ENCODE assay signal across 17 mouse cellular contexts in genomic region chr12:103313274-103313673, GRCm38 (mm10). TPM values are rescaled to one million over a fixed set of nuclear protein-coding genes. Genes with fewer than 3 reads are reported as not detected.
A peak's percentile ranks its signal among the peaks of the same experiment; 100 is the strongest.
DNase-seq lines count a peak whose midpoint lies in the region; ATAC-seq and TF ChIP-seq lines count a peak whose summit lies in the region.
"Had no signal": no experiment of that assay in that cellular context is flagged by ENCODE, and none has a peak within 500 bp of the region (broad histone marks: within the 10 kb centered on the region; RNA-seq: fewer than 3 reads in every experiment).

No protein-coding gene starts in this region.

- H3K9me3 ChIP-seq in hindbrain, embryonic 14.5 days (ENCODE audit: control insufficient read depth, low read length) = no peaks in the 10 kb centered on the region
- H3K9me3 ChIP-seq in midbrain, embryonic 15.5 days = no peaks in the 10 kb centered on the region
- H3K9me3 ChIP-seq in intestine, postnatal 0 days (ENCODE audit: control insufficient read depth) = no peaks in the 10 kb centered on the region
- H3K9me3 ChIP-seq: limb, embryonic 13.5 days; liver, embryonic 15.5 days had no signal

- 42% methylated on average over 6 of the region's 6 CpGs for WGBS in hindbrain, embryonic 14.5 days
- 40% methylated on average over 6 of the region's 6 CpGs for WGBS in midbrain, embryonic 15.5 days
- 91% methylated on average over 6 of the region's 6 CpGs for WGBS in intestine, postnatal 0 days

- peaks cover 2% of the 10 kb centered on the region for H3K4me1 ChIP-seq in testis, adult 2 months (ENCODE audit: control insufficient read depth, insufficient read depth, low read length)
- peaks cover 32% of the 10 kb centered on the region for H3K4me1 ChIP-seq in hindbrain, embryonic 14.5 days (replicated peaks; ENCODE audit: control insufficient read depth, insufficient read depth, low read length)
- peaks cover 44% of the 10 kb centered on the region for H3K4me1 ChIP-seq in midbrain, embryonic 15.5 days
- H3K4me1 ChIP-seq in intestine, postnatal 0 days (replicated peaks; ENCODE audit: control insufficient read depth, insufficient read depth, low read length) = no peaks in the 10 kb centered on the region

- no peak for DNase-seq in testis, postnatal 10 days (ENCODE audit: low spot score)
- DNase-seq in hindbrain, embryonic 14.5 days (ENCODE audit: low spot score) = no peak
- DNase-seq in thymus, postnatal 4 days = no peak
- DNase-seq in spleen, postnatal 4 days (ENCODE audit: low spot score in 2 of 2) = no peak
- DNase-seq in thymus, postnatal 25 days = no peak
- DNase-seq: adrenal gland, postnatal 25 days; thymus, adult 18-20 months had no signal

- peak overlapping the region; percentile 87 for H3K4me3 ChIP-seq in testis, adult 2 months (ENCODE audit: control insufficient read depth, low read depth, low read length)
- no peak overlapping the region for H3K4me3 ChIP-seq in hindbrain, embryonic 14.5 days (replicated peaks; ENCODE audit: low read length)
- H3K4me3 ChIP-seq in midbrain, embryonic 15.5 days = no peak overlapping the region
- no peak overlapping the region for H3K4me3 ChIP-seq in intestine, postnatal 0 days (ENCODE audit: low read depth, low read length)
- H3K4me3 ChIP-seq: gastrocnemius, adult 2 months; heart, adult 2 months; limb, embryonic 13.5 days; liver, embryonic 15.5 days had no signal

- no peak for ATAC-seq in hindbrain, embryonic 14.5 days (ENCODE audit: low FRiP score)
- ATAC-seq in midbrain, embryonic 15.5 days (replicated peaks) = peak; percentile 2; the same call in 1 of the 2 replicates
- no peak for ATAC-seq in intestine, postnatal 0 days
- ATAC-seq: inflammation-experienced regulatory T-cells, adult 6 months had no signal

- no peak overlapping the region for H3K9ac ChIP-seq in hindbrain, embryonic 14.5 days
- H3K9ac ChIP-seq in midbrain, embryonic 15.5 days = no peak overlapping the region
- no peak overlapping the region for H3K9ac ChIP-seq in intestine, postnatal 0 days (ENCODE audit: low read depth, low read length)
- H3K9ac ChIP-seq: limb, embryonic 13.5 days; liver, embryonic 15.5 days had no signal

- no peak for TF ChIP-seq CTCF in testis, adult 2 months (IDR thresholded peaks at IDR 0.05; ENCODE audit: control insufficient read depth, insufficient read depth, insufficient replicate concordance, low read depth, low read length)
- TF ChIP-seq CTCF in intestine, postnatal 0 days (IDR thresholded peaks at IDR 0.05; ENCODE audit: low read depth) = no peak

- peak overlapping the region; percentile 56 for H3K4me2 ChIP-seq in hindbrain, embryonic 14.5 days (replicated peaks)
- peak overlapping the region; percentile 56 for H3K4me2 ChIP-seq in midbrain, embryonic 15.5 days
- H3K4me2 ChIP-seq in intestine, postnatal 0 days (replicated peaks; ENCODE audit: low read depth) = no peak overlapping the region
- H3K4me2 ChIP-seq: limb, embryonic 13.5 days; liver, embryonic 15.5 days had no signal

- no peaks in the 10 kb centered on the region for H3K27me3 ChIP-seq in testis, adult 2 months (ENCODE audit: control insufficient read depth, insufficient read depth, low read length)
- H3K27me3 ChIP-seq in hindbrain, embryonic 14.5 days (ENCODE audit: control insufficient read depth, insufficient read depth, low read length) = peaks cover 9% of the 10 kb centered on the region; the same call in 1 of the 2 replicates
- peaks cover 7% of the 10 kb centered on the region; the same call in 1 of the 2 replicates for H3K27me3 ChIP-seq in midbrain, embryonic 15.5 days (replicated peaks)
- peaks cover 4% of the 10 kb centered on the region; the same call in 1 of the 2 replicates for H3K27me3 ChIP-seq in intestine, postnatal 0 days (replicated peaks; ENCODE audit: control insufficient read depth, insufficient read depth, low read length)

- TF ChIP-seq POLR2A in testis, adult 2 months (IDR thresholded peaks at IDR 0.05; ENCODE audit: control insufficient read depth, low read depth, low read length) = no peak

- peak overlapping the region; percentile 63; the same call in 1 of the 2 replicates for H3K27ac ChIP-seq in testis, adult 2 months (ENCODE audit: control insufficient read depth, insufficient read depth, low read depth, low read length)
- H3K27ac ChIP-seq in hindbrain, embryonic 14.5 days = peak overlapping the region; percentile 70
- H3K27ac ChIP-seq in midbrain, embryonic 15.5 days = peak overlapping the region; percentile 76
- H3K27ac ChIP-seq in intestine, postnatal 0 days (ENCODE audit: low read depth, low read length) = no peak overlapping the region
- H3K27ac ChIP-seq: gastrocnemius, adult 2 months; heart, adult 2 months; limb, embryonic 13.5 days; liver, embryonic 15.5 days had no signal

- peaks cover 1% of the 10 kb centered on the region; the same call in 1 of the 2 replicates for H3K36me3 ChIP-seq in testis, adult 2 months (ENCODE audit: control insufficient read depth, insufficient read depth, low read length)
- no peaks in the 10 kb centered on the region for H3K36me3 ChIP-seq in hindbrain, embryonic 14.5 days (replicated peaks; ENCODE audit: control insufficient read depth, insufficient read depth)
- H3K36me3 ChIP-seq in midbrain, embryonic 15.5 days (replicated peaks) = no peaks in the 10 kb centered on the region
- H3K36me3 ChIP-seq in intestine, postnatal 0 days (ENCODE audit: control insufficient read depth, insufficient read depth) = no peaks in the 10 kb centered on the region
- H3K36me3 ChIP-seq: limb, embryonic 13.5 days; liver, embryonic 15.5 days had no signal

RNA-seq across cellular contexts. Expression of gene Fam181a, which starts 2.5 kb away (rescaled TPM):
- polyA plus RNA-seq in testis, adult 2 months (2012; rRNA removed) = 98.9 and 105 TPM in 2 replicates
- 8.3 and 9.1 TPM in 2 replicates for polyA plus RNA-seq in hindbrain, embryonic 14.5 days (2014; fragmentation: Nextera tagmentation; extraction: Ambion mirVana)
- 7.7 and 11.2 TPM in 2 replicates for polyA plus RNA-seq in midbrain, embryonic 15.5 days (2015; fragmentation: Nextera tagmentation; extraction: Ambion mirVana)
- polyA plus RNA-seq in intestine, postnatal 0 days (2015; fragmentation: Nextera tagmentation; extraction: Ambion mirVana) = not detected in 2 replicates
- polyA plus RNA-seq: heart, adult 2 months; heart, postnatal 0 days; inflammation-experienced regulatory T-cells, adult 6 months; kidney, embryonic 16.5 days; liver, embryonic 15.5 days had no signal

RNA-seq across cellular contexts. Expression of gene Asb2, which starts 42.5 kb away (rescaled TPM):
- 3.6 and 5.1 TPM in 2 replicates for polyA plus RNA-seq in testis, adult 2 months (2012; rRNA removed)
- polyA plus RNA-seq in hindbrain, embryonic 14.5 days (2014; fragmentation: Nextera tagmentation; extraction: Ambion mirVana) = 1.5 and 1.6 TPM in 2 replicates
- 0.81 and 1.1 TPM in 2 replicates for polyA plus RNA-seq in midbrain, embryonic 15.5 days (2015; fragmentation: Nextera tagmentation; extraction: Ambion mirVana)
- 15.1 and 18.5 TPM in 2 replicates for polyA plus RNA-seq in intestine, postnatal 0 days (2015; fragmentation: Nextera tagmentation; extraction: Ambion mirVana)
